ENCODE assay signal across 18 mouse cellular contexts in genomic region chr14:117796661-117797060, GRCm38 (mm10).
"Had no signal": no experiment of that assay in that cellular context is flagged by ENCODE, and none has a peak within 500 bp of the region (broad histone marks: within the 10 kb centered on the region; RNA-seq: fewer than 3 reads in every experiment).

No protein-coding gene starts in this region.

- H3K4me2 ChIP-seq: lung, embryonic 14.5 days; midbrain, embryonic 13.5 days; neural tube, embryonic 13.5 days; neural tube, embryonic 15.5 days had no signal

- H3K9ac ChIP-seq: lung, embryonic 14.5 days; midbrain, embryonic 13.5 days; neural tube, embryonic 13.5 days; neural tube, embryonic 15.5 days had no signal

- DNase-seq: lung, adult 18-20 months; lung, embryonic 14.5 days; lung, postnatal 10 days; lung, postnatal 4 days; retina, postnatal 1 day; right cerebral cortex, adult 18-20 months; right cerebral cortex, postnatal 25 days; right cerebral cortex, postnatal 4 days; spleen, adult 18-20 months; thymus, adult 18-20 months; thymus, postnatal 14 days; thymus, postnatal 36 days had no signal

- ATAC-seq: midbrain, embryonic 13.5 days; midbrain, embryonic 16.5 days had no signal

- H3K4me3 ChIP-seq: midbrain, embryonic 10.5 days; midbrain, embryonic 13.5 days; myocyte; neural tube, embryonic 13.5 days; neural tube, embryonic 15.5 days had no signal

- H3K4me1 ChIP-seq: neural tube, embryonic 13.5 days; neural tube, embryonic 15.5 days had no signal

- H3K27me3 ChIP-seq: midbrain, embryonic 13.5 days; neural tube, embryonic 13.5 days; neural tube, embryonic 15.5 days had no signal

- H3K36me3 ChIP-seq: midbrain, embryonic 10.5 days; midbrain, embryonic 13.5 days; neural tube, embryonic 13.5 days; neural tube, embryonic 15.5 days had no signal

- H3K27ac ChIP-seq: midbrain, embryonic 10.5 days; midbrain, embryonic 13.5 days; neural tube, embryonic 13.5 days; neural tube, embryonic 15.5 days had no signal

- H3K9me3 ChIP-seq: midbrain, embryonic 10.5 days; midbrain, embryonic 13.5 days; neural tube, embryonic 13.5 days; neural tube, embryonic 15.5 days had no signal
